Mouse (Mus musculus) kidney, embryonic 16.5 days (tissue): ENCODE data around the gene Uckl1. TPM values are rescaled to one million over a fixed set of nuclear protein-coding genes. Genes with fewer than 3 reads are reported as not detected.

Experiments used
- ATAC-seq: fragments of 200-750 bp; cut with Nextera tagmentation; 2 replicates; pipeline ENCODE4 v1.8.0; 2017; ENCODE audit warnings: moderate TSS enrichment; ENCODE audit not compliant: low FRiP score, low TSS enrichment
- H3K27ac ChIP-seq: fragments of 300-500 bp; sonication (generic); 2 replicates; pipeline ENCODE4 v1.5.1; 2014; ENCODE audit warnings: low read length
- H3K27me3 ChIP-seq: fragments of 300-500 bp; sonication (generic); 2 replicates; pipeline ENCODE4 v1.6.1; 2014; ENCODE audit warnings: low read length, control low read depth, mixed read lengths; ENCODE audit not compliant: insufficient read depth
- H3K36me3 ChIP-seq: fragments of 300-500 bp; sonication (generic); 2 replicates; pipeline ENCODE4 v1.6.1; 2014; ENCODE audit warnings: low read length, control low read depth, mixed read lengths; ENCODE audit not compliant: insufficient read depth
- H3K4me1 ChIP-seq: fragments of 300-500 bp; sonication (generic); 2 replicates; pipeline ENCODE4 v1.6.1; 2014; ENCODE audit warnings: low read length, control low read depth, mixed read lengths; ENCODE audit not compliant: insufficient read depth
- H3K4me2 ChIP-seq: fragments of 300-500 bp; sonication (generic); replicated peaks from 2 replicates; pipeline ENCODE4 v1.6.1; 2014; ENCODE audit warnings: low read depth, low read length
- H3K4me3 ChIP-seq: fragments of 300-500 bp; sonication (generic); 2 replicates; pipeline ENCODE4 v1.5.1; 2014; ENCODE audit warnings: mild to moderate bottlenecking, low read length
- H3K9ac ChIP-seq: fragments of 300-500 bp; sonication (generic); replicated peaks from 2 replicates; pipeline ENCODE4 v1.6.1; 2014; ENCODE audit warnings: low read length
- H3K9me3 ChIP-seq: fragments of 300-500 bp; sonication (generic); 2 replicates; pipeline ENCODE4 v1.6.1; 2016; ENCODE audit warnings: low read length, control low read depth
- WGBS: fragments of 180-500 bp; shearing (Covaris S2); extraction: QIAGEN DNeasy Blood & Tissue Kit; methylation state at CpG from one replicate; pipeline ENCODE4 v1.1.7; 2014; 5-methylcytosine and 5-hydroxymethylcytosine counted together
- polyA plus RNA-seq: library from polyadenylated mRNA; unstranded; fragments of >200 nt; fragmentation: Nextera tagmentation; extraction: Ambion mirVana; gene quantifications from 2 replicates; pipeline ENCODE4 v1.2.1, GENCODE M21; 2015

The Uckl1 gene
- polyA plus RNA-seq, 1 experiment from 2014 or later, result 66.9 TPM

- H3K4me1 ChIP-seq, result peaks cover 18% of the 10 kb centered on the region
- peaks cover 46% of the 10 kb centered on the region for H3K36me3 ChIP-seq
- no peak overlapping the region for H3K4me2 ChIP-seq
- no peak for ATAC-seq
- no peaks in the 10 kb centered on the region for H3K9me3 ChIP-seq
- 0 out of 2 replicates have a peak overlapping the region, but pooled peaks have one; percentile 20 for H3K9ac ChIP-seq
- H3K27ac ChIP-seq, result no peak overlapping the region
- no peak overlapping the region for H3K4me3 ChIP-seq
- no peaks in the 10 kb centered on the region for H3K27me3 ChIP-seq
- WGBS, result 90% methylated on average over 5 of the region's 5 CpGs
Measured at GRCm38 (mm10) chr2:181590471-181590870, 5.8 kb upstream of the Uckl1 start.

- H3K9me3 ChIP-seq, result no peaks in the 10 kb centered on the region
- no peaks in the 10 kb centered on the region for H3K27me3 ChIP-seq
- H3K4me2 ChIP-seq, result no peak overlapping the region
- no peak overlapping the region for H3K4me3 ChIP-seq
- peaks cover 18% of the 10 kb centered on the region for H3K4me1 ChIP-seq
- ATAC-seq, result no peak
- 96% methylated on average over 9 of the region's 9 CpGs for WGBS
- H3K36me3 ChIP-seq, result peaks cover 53% of the 10 kb centered on the region
- no peak overlapping the region for H3K9ac ChIP-seq
- H3K27ac ChIP-seq, result no peak overlapping the region
Measured at GRCm38 (mm10) chr2:181589732-181590105, 5.0 kb upstream of the Uckl1 start.

GRCm38 (mm10) chr2:181589011-181589731 is 4.5 kb upstream of the Uckl1 start:
- no peak overlapping the region for H3K27ac ChIP-seq
- H3K9ac ChIP-seq, result no peak overlapping the region
- WGBS, result 96% methylated on average over 10 of the region's 10 CpGs
- H3K4me1 ChIP-seq, result peaks cover 18% of the 10 kb centered on the region
- H3K27me3 ChIP-seq, result no peaks in the 10 kb centered on the region
- H3K9me3 ChIP-seq, result no peaks in the 10 kb centered on the region
- H3K36me3 ChIP-seq, result peaks cover 59% of the 10 kb centered on the region
- no peak overlapping the region for H3K4me2 ChIP-seq
- no peak overlapping the region for H3K4me3 ChIP-seq
- ATAC-seq, result no peak

- Histone ChIP-seq H3K4me2 (no peak overlapping the region), H3K9ac (no peak overlapping the region), H3K27ac (no peak overlapping the region), H3K4me1 (peaks cover 17% of the 10 kb centered on the region), H3K9me3 (no peaks in the 10 kb centered on the region), H3K4me3 (no peak overlapping the region), H3K36me3 (peaks cover 61% of the 10 kb centered on the region), H3K27me3 (no peaks in the 10 kb centered on the region)
- WGBS, result 86% methylated on average over 11 of the region's 11 CpGs
- ATAC-seq, result no peak
Measured at GRCm38 (mm10) chr2:181588229-181588780, 3.6 kb upstream of the Uckl1 start.

GRCm38 (mm10) chr2:181587796-181588195 is 3.1 kb upstream of the Uckl1 start:
- ATAC-seq, result no peak

DNA sequence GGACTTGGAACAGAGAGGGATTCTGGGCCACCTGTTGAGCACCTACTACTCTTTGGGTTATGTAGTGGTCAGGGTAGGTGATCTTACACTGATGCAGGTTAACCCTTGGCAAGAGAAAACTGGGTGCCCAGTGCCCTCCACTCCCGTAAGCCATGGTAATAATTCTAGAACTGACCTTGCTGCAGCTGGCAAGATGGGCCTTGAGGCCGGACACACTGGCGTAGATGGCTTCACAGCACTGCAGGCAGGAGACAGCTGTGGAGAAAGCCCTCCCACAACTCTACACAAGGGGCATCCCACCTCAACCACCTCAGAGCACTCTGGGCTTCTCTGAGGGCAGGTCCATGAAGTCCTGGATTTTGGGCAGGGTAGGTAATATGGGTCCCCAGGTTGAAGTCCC is 1.4 kb upstream of the Uckl1 start:
- Histone ChIP-seq H3K4me1 (peaks cover 10% of the 10 kb centered on the region), H3K27ac (no peak overlapping the region), H3K4me2 (no peak overlapping the region), H3K4me3 (no peak overlapping the region), H3K27me3 (no peaks in the 10 kb centered on the region), H3K9me3 (no peaks in the 10 kb centered on the region), H3K9ac (no peak overlapping the region), H3K36me3 (peaks cover 61% of the 10 kb centered on the region)
- ATAC-seq, result no peak
- 98% methylated on average over 3 of the region's 3 CpGs for WGBS

More at GRCm38 (mm10) chr2:181587796-181588195, 3.1 kb upstream of the Uckl1 start:
- Histone ChIP-seq H3K27me3 (no peaks in the 10 kb centered on the region), H3K4me3 (no peak overlapping the region), H3K27ac (no peak overlapping the region), H3K9me3 (no peaks in the 10 kb centered on the region), H3K36me3 (peaks cover 61% of the 10 kb centered on the region), H3K4me2 (no peak overlapping the region), H3K4me1 (peaks cover 12% of the 10 kb centered on the region), H3K9ac (no peak overlapping the region)
- 71% methylated on average over 6 of the region's 6 CpGs for WGBS

DNA sequence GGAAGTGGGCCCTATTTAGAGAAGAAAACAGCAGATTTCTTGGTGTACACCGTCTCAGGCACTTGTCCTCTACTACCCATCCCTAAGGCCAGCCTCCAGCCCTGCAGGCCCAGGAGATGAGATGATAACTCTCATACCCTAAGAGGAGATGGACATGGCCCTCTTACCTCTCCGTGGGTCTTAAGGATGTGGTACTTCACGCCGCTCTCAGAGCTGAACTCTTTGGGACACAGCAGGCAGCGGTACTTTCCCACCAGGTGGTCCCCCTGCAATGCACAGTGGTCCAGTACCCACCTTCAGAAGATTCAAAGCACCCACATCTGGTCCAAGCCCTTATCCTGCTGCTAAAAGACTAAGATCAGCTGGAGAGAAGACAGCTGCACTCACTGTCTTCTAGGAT is 814 bp upstream of the Uckl1 start:
- no peak for ATAC-seq
- WGBS, result 95% methylated on average over 5 of the region's 5 CpGs
- peaks cover 59% of the 10 kb centered on the region for H3K36me3 ChIP-seq

GRCm38 (mm10) chr2:181583460-181584257 is 1.0 kb downstream of the Uckl1 start:
- no peaks in the 10 kb centered on the region for H3K27me3 ChIP-seq
- no peak overlapping the region; the same call in 1 of the 2 replicates for H3K9ac ChIP-seq
- no peaks in the 10 kb centered on the region for H3K9me3 ChIP-seq
- 85% methylated on average over 3 of the region's 3 CpGs for WGBS
- no peak overlapping the region for H3K4me3 ChIP-seq
- no peak overlapping the region for H3K27ac ChIP-seq
- no peak overlapping the region for H3K4me2 ChIP-seq
- H3K36me3 ChIP-seq, result peaks cover 46% of the 10 kb centered on the region
- ATAC-seq, result no peak
- peaks cover 27% of the 10 kb centered on the region for H3K4me1 ChIP-seq

More for the DNA sequence above, 814 bp upstream of the Uckl1 start:
- Histone ChIP-seq H3K27ac (no peak overlapping the region), H3K4me2 (no peak overlapping the region), H3K9ac (no peak overlapping the region), H3K27me3 (no peaks in the 10 kb centered on the region), H3K9me3 (no peaks in the 10 kb centered on the region), H3K4me1 (peaks cover 8% of the 10 kb centered on the region), H3K4me3 (no peak overlapping the region)

DNA sequence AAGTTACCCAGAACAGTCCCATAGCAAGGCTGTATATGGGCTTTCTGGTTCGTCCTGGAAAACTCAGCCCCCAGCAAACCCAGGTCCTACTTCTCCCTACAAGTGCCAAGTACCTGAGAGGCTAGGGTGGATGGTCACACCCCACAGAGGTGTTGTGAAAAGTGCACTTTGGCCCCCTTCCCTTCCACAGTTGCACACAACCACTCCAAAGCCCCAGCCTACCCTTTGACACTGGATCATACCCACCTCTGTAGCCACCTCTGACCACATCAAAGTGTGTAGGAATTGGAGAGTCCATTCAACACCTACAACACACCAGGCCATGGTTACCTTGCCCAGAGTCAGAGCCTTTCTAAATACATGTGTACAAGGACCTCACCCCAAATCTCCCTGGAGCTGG is 1.8 kb downstream of the Uckl1 start:
- no peak for ATAC-seq

More for the DNA sequence above, 1.8 kb downstream of the Uckl1 start:
- no peak overlapping the region for H3K4me2 ChIP-seq
- H3K27me3 ChIP-seq, result no peaks in the 10 kb centered on the region
- WGBS, result 85% methylated on average over 1 of the region's 1 CpGs
- H3K36me3 ChIP-seq, result peaks cover 39% of the 10 kb centered on the region
- H3K4me3 ChIP-seq, result no peak overlapping the region
- no peaks in the 10 kb centered on the region for H3K9me3 ChIP-seq
- peaks cover 27% of the 10 kb centered on the region for H3K4me1 ChIP-seq
- no peak overlapping the region for H3K9ac ChIP-seq
- no peak overlapping the region for H3K27ac ChIP-seq
